In the genomic region with DNA sequence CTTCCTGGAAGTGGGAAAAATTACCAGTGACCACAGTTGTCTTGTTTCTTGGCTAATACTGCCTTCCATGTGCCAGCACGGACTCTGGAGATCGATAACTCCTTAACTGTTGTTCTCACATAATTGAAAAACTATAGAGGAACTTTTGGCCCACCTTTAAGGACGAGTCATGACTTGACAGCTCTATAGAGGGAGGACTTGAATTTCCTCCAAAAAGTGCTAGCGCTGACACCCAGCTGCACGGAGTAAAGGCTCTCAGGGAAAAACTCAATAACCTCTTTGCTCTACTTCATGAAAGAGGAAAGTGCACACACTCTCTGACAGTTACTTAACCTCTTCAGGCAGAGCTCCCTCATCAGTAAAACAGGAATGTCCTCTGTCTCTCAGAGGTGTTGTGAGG, we compare ENCODE assay signal across 24 mouse cellular contexts.
"Had no signal": no experiment of that assay in that cellular context is flagged by ENCODE, and none has a peak within 500 bp of the region (broad histone marks: within the 10 kb centered on the region; RNA-seq: fewer than 3 reads in every experiment).

No protein-coding gene starts in this region.

- H3K9me3 ChIP-seq: forebrain, embryonic 15.5 days; hindbrain, embryonic 13.5 days; hindbrain, embryonic 15.5 days; kidney, embryonic 15.5 days; limb, embryonic 12.5 days; limb, embryonic 15.5 days; liver, embryonic 12.5 days had no signal

- DNase-seq: forebrain, postnatal 0 days; gastrocnemius, postnatal 14 days; gastrocnemius, postnatal 36 days; heart, adult 11 months; heart, postnatal 14 days; kidney, adult 11 months; kidney, adult 2 months; kidney, adult 9 months; kidney, postnatal 14 days; kidney, postnatal 36 days; layer of hippocampus, adult 9-11 months; layer of hippocampus, postnatal 36 days; left cerebral cortex, postnatal 4 days had no signal

- H3K4me2 ChIP-seq: forebrain, embryonic 15.5 days; hindbrain, embryonic 13.5 days; hindbrain, embryonic 15.5 days; kidney, embryonic 15.5 days; limb, embryonic 12.5 days; limb, embryonic 15.5 days; liver, embryonic 12.5 days had no signal

- H3K4me3 ChIP-seq: forebrain, embryonic 15.5 days; hindbrain, embryonic 13.5 days; hindbrain, embryonic 15.5 days; kidney, embryonic 15.5 days; limb, embryonic 12.5 days; limb, embryonic 15.5 days; liver, embryonic 12.5 days had no signal

- H3K9ac ChIP-seq: forebrain, embryonic 15.5 days; forebrain, postnatal 0 days; hindbrain, embryonic 13.5 days; hindbrain, embryonic 15.5 days; kidney, embryonic 15.5 days; limb, embryonic 12.5 days; limb, embryonic 15.5 days; liver, embryonic 12.5 days; liver, embryonic 14.5 days had no signal

- H3K27me3 ChIP-seq: forebrain, embryonic 15.5 days; hindbrain, embryonic 13.5 days; hindbrain, embryonic 15.5 days; kidney, embryonic 15.5 days; limb, embryonic 12.5 days; limb, embryonic 15.5 days; liver, embryonic 12.5 days had no signal

- H3K4me1 ChIP-seq: forebrain, embryonic 15.5 days; hindbrain, embryonic 13.5 days; hindbrain, embryonic 15.5 days; kidney, embryonic 15.5 days; limb, embryonic 12.5 days; limb, embryonic 15.5 days; liver, embryonic 12.5 days had no signal

- ATAC-seq: forebrain, embryonic 15.5 days; forebrain, postnatal 0 days; hindbrain, postnatal 0 days; intestine, embryonic 16.5 days; liver, embryonic 12.5 days had no signal

- H3K36me3 ChIP-seq: forebrain, embryonic 15.5 days; hindbrain, embryonic 13.5 days; hindbrain, embryonic 15.5 days; kidney, embryonic 15.5 days; limb, embryonic 12.5 days; limb, embryonic 15.5 days; liver, embryonic 12.5 days had no signal

- H3K27ac ChIP-seq: forebrain, embryonic 15.5 days; hindbrain, embryonic 13.5 days; hindbrain, embryonic 15.5 days; hindbrain, postnatal 0 days; kidney, embryonic 15.5 days; kidney, postnatal 0 days; limb, embryonic 12.5 days; limb, embryonic 15.5 days; liver, embryonic 12.5 days; liver, embryonic 14.5 days had no signal
